9 mouse cellular contexts compared by ENCODE assay signal in genomic region chr9:117089409-117090147, GRCm38 (mm10).
DNase-seq lines count a peak whose midpoint lies in the region; ATAC-seq and TF ChIP-seq lines count a peak whose summit lies in the region.
"Had no signal": no experiment of that assay in that cellular context is flagged by ENCODE, and none has a peak within 500 bp of the region (broad histone marks: within the 10 kb centered on the region; RNA-seq: fewer than 3 reads in every experiment).

No protein-coding gene starts in this region.

- H3K4me1 ChIP-seq in kidney, adult 2 months (ENCODE audit: control insufficient read depth, insufficient read depth, low read length) = no peaks in the 10 kb centered on the region
- H3K4me1 ChIP-seq in kidney, embryonic 16.5 days (ENCODE audit: insufficient read depth, low read length) = no peaks in the 10 kb centered on the region
- H3K4me1 ChIP-seq in stomach, postnatal 0 days (replicated peaks; ENCODE audit: control insufficient read depth, insufficient read depth) = no peaks in the 10 kb centered on the region
- H3K4me1 ChIP-seq: liver, embryonic 15.5 days had no signal

- no peak overlapping the region for H3K4me2 ChIP-seq in kidney, embryonic 16.5 days (replicated peaks; ENCODE audit: low read depth, low read length)
- no peak overlapping the region for H3K4me2 ChIP-seq in stomach, postnatal 0 days (replicated peaks; ENCODE audit: low read depth)
- H3K4me2 ChIP-seq: liver, embryonic 15.5 days had no signal

- no peak for TF ChIP-seq EP300 in stomach, postnatal 0 days (optimal IDR thresholded peaks at IDR 0.05)

- 58% methylated on average over 12 of the region's 12 CpGs for WGBS in kidney, adult 2 months
- 93% methylated on average over 12 of the region's 12 CpGs for WGBS in kidney, embryonic 16.5 days
- 92% methylated on average over 12 of the region's 12 CpGs for WGBS in stomach, postnatal 0 days

- ATAC-seq in kidney, embryonic 16.5 days (ENCODE audit: low FRiP score, low TSS enrichment) = no peak
- ATAC-seq in stomach, postnatal 0 days (ENCODE audit: low FRiP score, low TSS enrichment) = no peak
- ATAC-seq in granulocyte monocyte progenitor cell, adult 5-6 weeks (replicated peaks; ENCODE audit: poor library complexity, severe bottlenecking) = no peak

- no peak overlapping the region for H3K27ac ChIP-seq in kidney, adult 2 months (ENCODE audit: insufficient read depth, low read depth, low read length)
- no peak overlapping the region for H3K27ac ChIP-seq in kidney, embryonic 16.5 days (ENCODE audit: low read length)
- H3K27ac ChIP-seq in stomach, postnatal 0 days (replicated peaks) = no peak overlapping the region
- H3K27ac ChIP-seq: liver, embryonic 15.5 days had no signal

- H3K9me3 ChIP-seq in kidney, embryonic 16.5 days (ENCODE audit: low read length) = no peaks in the 10 kb centered on the region
- H3K9me3 ChIP-seq in stomach, postnatal 0 days (ENCODE audit: control insufficient read depth, low read length) = no peaks in the 10 kb centered on the region
- H3K9me3 ChIP-seq: liver, embryonic 15.5 days had no signal

- H3K4me3 ChIP-seq in kidney, adult 2 months (ENCODE audit: insufficient read depth, low read depth, low read length) = no peak overlapping the region
- H3K4me3 ChIP-seq in kidney, embryonic 16.5 days (ENCODE audit: low read length) = no peak overlapping the region
- H3K4me3 ChIP-seq in stomach, postnatal 0 days (ENCODE audit: low read depth, low read length) = no peak overlapping the region
- H3K4me3 ChIP-seq: liver, embryonic 15.5 days had no signal

- peak; percentile 95 for DNase-seq in kidney, adult 2 months
- peak; percentile 31 for DNase-seq in right cerebral cortex, postnatal 4 days
- DNase-seq in right cerebral cortex, postnatal 25 days = no peak
- peak; percentile 92 to 94 for DNase-seq in cerebellum, postnatal 36 days
- DNase-seq in stomach, postnatal 0 days (ENCODE audit: low spot score) = no peak
- DNase-seq in heart, adult 9 months (ENCODE audit: low spot score in 2 of 2) = no peak

- TF ChIP-seq CTCF in kidney, adult 2 months (conservative IDR thresholded peaks at IDR 0.05; ENCODE audit: insufficient read depth, insufficient read length, low read depth, low read length) = no peak
- TF ChIP-seq CTCF in stomach, postnatal 0 days (IDR thresholded peaks at IDR 0.05; ENCODE audit: low read depth) = no peak

- H3K27me3 ChIP-seq in kidney, adult 2 months (replicated peaks; ENCODE audit: control insufficient read depth, insufficient read depth, low read length) = no peaks in the 10 kb centered on the region
- no peaks in the 10 kb centered on the region for H3K27me3 ChIP-seq in kidney, embryonic 16.5 days (ENCODE audit: insufficient read depth, low read length)
- no peaks in the 10 kb centered on the region for H3K27me3 ChIP-seq in stomach, postnatal 0 days (ENCODE audit: control insufficient read depth, insufficient read depth, low read length)
- H3K27me3 ChIP-seq: liver, embryonic 15.5 days had no signal

- no peaks in the 10 kb centered on the region for H3K36me3 ChIP-seq in kidney, adult 2 months (ENCODE audit: control insufficient read depth, insufficient read depth, low read length)
- H3K36me3 ChIP-seq in kidney, embryonic 16.5 days (ENCODE audit: insufficient read depth, low read length) = peaks cover 11% of the 10 kb centered on the region
- H3K36me3 ChIP-seq in stomach, postnatal 0 days (ENCODE audit: control insufficient read depth, insufficient read depth, low read length) = no peaks in the 10 kb centered on the region
- H3K36me3 ChIP-seq: liver, embryonic 15.5 days had no signal

- H3K9ac ChIP-seq in kidney, embryonic 16.5 days (replicated peaks; ENCODE audit: low read length) = no peak overlapping the region
- H3K9ac ChIP-seq in stomach, postnatal 0 days (ENCODE audit: low read length) = no peak overlapping the region
- H3K9ac ChIP-seq: liver, embryonic 15.5 days had no signal

- no peak for TF ChIP-seq POLR2A in kidney, adult 2 months (IDR thresholded peaks at IDR 0.05; ENCODE audit: low read depth, low read length)

Comparison
In these comparisons a context has a peak if more than half of its experiments do, and no peak if none do; other contexts are left out.
1. DNase-seq: peak in kidney, adult 2 months (single experiment), right cerebral cortex, postnatal 4 days (single experiment) and cerebellum, postnatal 36 days (2 of 2); none in right cerebral cortex, postnatal 25 days (single experiment), stomach, postnatal 0 days (single experiment) and heart, adult 9 months (0 of 2).